Mouse (Mus musculus): ENCODE measurements around the gene Foxj2.

The Foxj2 gene

GRCm38 (mm10) chr6:122810615-122811279 lies 9.0 kb upstream of the Foxj2 start:
- TF ChIP-seq POU5F1 (IDR thresholded peaks at IDR 0.05; ENCODE audit: borderline replicate concordance, low read length) (no peak), CTCF (conservative IDR thresholded peaks at IDR 0.05; ENCODE audit: low read length) (no peak)
- H3K4me1 ChIP-seq (replicated peaks; ENCODE audit: low read depth, low read length): peaks cover 45% of the 10 kb centered on the region

GRCm38 (mm10) chr6:122811280-122811652 lies 8.4 kb upstream of the Foxj2 start:
- Histone ChIP-seq H3K4me1 (replicated peaks; ENCODE audit: low read depth, low read length) (peaks cover 42% of the 10 kb centered on the region), H3K9me3 (ENCODE audit: low read length) (no peaks in the 10 kb centered on the region), H3K36me3 (ENCODE audit: insufficient read depth, low read length) (no peaks in the 10 kb centered on the region), H3K27me3 (ENCODE audit: insufficient read depth, low read length) (no peaks in the 10 kb centered on the region), H3K4me3 (replicated peaks; ENCODE audit: low read length) (peak overlapping the region; percentile 93)
- TF ChIP-seq NANOG (IDR thresholded peaks at IDR 0.05; ENCODE audit: borderline replicate concordance, low read length): no peak
- no peak for TF ChIP-seq CTCF (conservative IDR thresholded peaks at IDR 0.05; ENCODE audit: low read length)
- no peak for TF ChIP-seq POU5F1 (IDR thresholded peaks at IDR 0.05; ENCODE audit: borderline replicate concordance, low read length)

More at GRCm38 (mm10) chr6:122810615-122811279, 9.0 kb upstream of the Foxj2 start:
- no peaks in the 10 kb centered on the region for H3K36me3 ChIP-seq (ENCODE audit: insufficient read depth, low read length)
- no peaks in the 10 kb centered on the region for H3K27me3 ChIP-seq (ENCODE audit: insufficient read depth, low read length)
- H3K9me3 ChIP-seq (ENCODE audit: low read length): no peaks in the 10 kb centered on the region
- H3K4me3 ChIP-seq (replicated peaks; ENCODE audit: low read length): peak overlapping the region; percentile 93

- H3K4me3 ChIP-seq (replicated peaks; ENCODE audit: low read length): peak overlapping the region; percentile 93
Measured at GRCm38 (mm10) chr6:122811771-122812600, 7.7 kb upstream of the Foxj2 start.

GRCm38 (mm10) chr6:122812716-122813115 lies 7.0 kb upstream of the Foxj2 start:
- TF ChIP-seq NANOG (IDR thresholded peaks at IDR 0.05; ENCODE audit: borderline replicate concordance, low read length) (no peak), CTCF (conservative IDR thresholded peaks at IDR 0.05; ENCODE audit: low read length) (no peak), POU5F1 (IDR thresholded peaks at IDR 0.05; ENCODE audit: borderline replicate concordance, low read length) (no peak)
- Histone ChIP-seq H3K4me1 (replicated peaks; ENCODE audit: low read depth, low read length) (peaks cover 39% of the 10 kb centered on the region), H3K4me3 (replicated peaks; ENCODE audit: low read length) (no peak overlapping the region), H3K9me3 (ENCODE audit: low read length) (no peaks in the 10 kb centered on the region), H3K27me3 (ENCODE audit: insufficient read depth, low read length) (0 out of 2 replicates have a peak, but pooled peaks cover 2% of the 10 kb centered on the region), H3K36me3 (ENCODE audit: insufficient read depth, low read length) (no peaks in the 10 kb centered on the region)

More at GRCm38 (mm10) chr6:122811771-122812600, 7.7 kb upstream of the Foxj2 start:
- TF ChIP-seq CTCF (conservative IDR thresholded peaks at IDR 0.05; ENCODE audit: low read length) (no peak), NANOG (IDR thresholded peaks at IDR 0.05; ENCODE audit: borderline replicate concordance, low read length) (no peak), POU5F1 (IDR thresholded peaks at IDR 0.05; ENCODE audit: borderline replicate concordance, low read length) (no peak)
- no peaks in the 10 kb centered on the region for H3K36me3 ChIP-seq (ENCODE audit: insufficient read depth, low read length)
- H3K9me3 ChIP-seq (ENCODE audit: low read length): no peaks in the 10 kb centered on the region
- peaks cover 39% of the 10 kb centered on the region for H3K4me1 ChIP-seq (replicated peaks; ENCODE audit: low read depth, low read length)
- no peaks in the 10 kb centered on the region for H3K27me3 ChIP-seq (ENCODE audit: insufficient read depth, low read length)

- Histone ChIP-seq H3K27me3 (ENCODE audit: insufficient read depth, low read length) (peaks cover 10% of the 10 kb centered on the region), H3K36me3 (ENCODE audit: insufficient read depth, low read length) (no peaks in the 10 kb centered on the region), H3K9me3 (ENCODE audit: low read length) (no peaks in the 10 kb centered on the region), H3K4me3 (replicated peaks; ENCODE audit: low read length) (no peak overlapping the region), H3K4me1 (replicated peaks; ENCODE audit: low read depth, low read length) (peaks cover 44% of the 10 kb centered on the region)
- TF ChIP-seq POU5F1 (IDR thresholded peaks at IDR 0.05; ENCODE audit: borderline replicate concordance, low read length) (no peak), NANOG (IDR thresholded peaks at IDR 0.05; ENCODE audit: borderline replicate concordance, low read length) (no peak), CTCF (conservative IDR thresholded peaks at IDR 0.05; ENCODE audit: low read length) (no peak)
Measured at GRCm38 (mm10) chr6:122813640-122814039, 6.1 kb upstream of the Foxj2 start.

GRCm38 (mm10) chr6:122820071-122820798 lies 521 bp downstream of the Foxj2 start:
- TF ChIP-seq NANOG (IDR thresholded peaks at IDR 0.05; ENCODE audit: borderline replicate concordance, low read length) (no peak), CTCF (conservative IDR thresholded peaks at IDR 0.05; ENCODE audit: low read length) (no peak), POU5F1 (IDR thresholded peaks at IDR 0.05; ENCODE audit: borderline replicate concordance, low read length) (no peak)
- peaks cover 52% of the 10 kb centered on the region for H3K4me1 ChIP-seq (replicated peaks; ENCODE audit: low read depth, low read length)
- peak overlapping the region; percentile 89 for H3K4me3 ChIP-seq (replicated peaks; ENCODE audit: low read length)
- no peaks in the 10 kb centered on the region for H3K9me3 ChIP-seq (ENCODE audit: low read length)
- H3K36me3 ChIP-seq (ENCODE audit: insufficient read depth, low read length): no peaks in the 10 kb centered on the region
- peaks cover 56% of the 10 kb centered on the region for H3K27me3 ChIP-seq (ENCODE audit: insufficient read depth, low read length)

GRCm38 (mm10) chr6:122820799-122821650 lies 1.3 kb downstream of the Foxj2 start:
- Histone ChIP-seq H3K9me3 (ENCODE audit: low read length) (no peaks in the 10 kb centered on the region), H3K27me3 (ENCODE audit: insufficient read depth, low read length) (peaks cover 63% of the 10 kb centered on the region), H3K4me1 (replicated peaks; ENCODE audit: low read depth, low read length) (peaks cover 59% of the 10 kb centered on the region), H3K36me3 (ENCODE audit: insufficient read depth, low read length) (no peaks in the 10 kb centered on the region), H3K4me3 (replicated peaks; ENCODE audit: low read length) (peak overlapping the region; percentile 89)
- TF ChIP-seq POU5F1 (IDR thresholded peaks at IDR 0.05; ENCODE audit: borderline replicate concordance, low read length): no peak
- TF ChIP-seq NANOG (IDR thresholded peaks at IDR 0.05; ENCODE audit: borderline replicate concordance, low read length): no peak
- TF ChIP-seq CTCF (conservative IDR thresholded peaks at IDR 0.05; ENCODE audit: low read length): no peak

Measured in E14TG2a.4 (cell line).